Mouse (Mus musculus) embryonic fibroblast, embryonic 13.5 days (primary cell): Measurements from ENCODE around the gene Dennd5a.

ENCODE experiments used
- CTCF ChIP-seq: IDR thresholded peaks from 2 replicates; pipeline ENCODE4 v1.5.1; 2011; ENCODE audit warnings: mild to moderate bottlenecking, control low read depth, low read length, moderate library complexity, borderline replicate concordance; ENCODE audit not compliant: insufficient read depth
- POLR2A ChIP-seq: IDR thresholded peaks from 2 replicates; pipeline ENCODE4 v1.6.1; 2011; ENCODE audit warnings: low read depth, mild to moderate bottlenecking, control low read depth, low read length, moderate library complexity

DNA sequence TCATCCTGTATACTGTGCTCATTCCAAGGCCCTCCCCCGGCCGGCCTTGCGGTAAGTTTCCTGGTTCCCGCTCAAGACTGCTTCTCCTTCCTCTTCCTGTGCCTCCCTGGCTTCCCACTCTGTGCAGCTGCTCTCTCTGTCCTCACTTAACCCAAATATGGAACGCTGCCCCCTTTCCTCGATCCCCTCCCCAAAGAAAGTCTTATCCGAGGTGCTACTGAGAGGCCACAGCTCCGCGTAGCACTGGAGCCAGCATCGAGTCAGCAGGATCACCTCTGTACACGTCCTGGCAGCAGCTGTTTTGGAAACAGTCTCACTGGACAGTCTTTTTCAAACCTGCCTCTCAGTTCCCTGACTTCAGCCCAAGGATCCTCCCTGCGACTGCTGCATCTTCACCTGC lies 81.1 kb downstream of the Dennd5a start:
- TF ChIP-seq POLR2A, result no peak
- TF ChIP-seq CTCF, result no peak
